Mouse (Mus musculus) gastrocnemius, adult 18-20 months (tissue): Measurements from ENCODE around the gene Xrn1. TPM values are rescaled to one million over a fixed set of nuclear protein-coding genes. Genes with fewer than 3 reads are reported as not detected.
"Not testable (repeated sequence)": the region's sequence is repeated elsewhere in the genome, so short reads cannot be mapped to it uniquely, and the experiment has no call there.

Source experiments
- DNase-seq: peaks from one replicate; pipeline ENCODE4 v3.0.0; 2021; ENCODE audit warnings: low spot score
- long read RNA-seq, 2 experiments: library from polyadenylated mRNA; stranded (forward); transcript quantifications; one replicate each; pipeline ENCODE4 v2.0.0; 2021
- total RNA-seq, 2 experiments: library from RNA; stranded (reverse); gene quantifications; 2 replicates each; pipeline ENCODE4 v1.2.3; 2021

Gene Xrn1
- 1 to 10 TPM; 8.8 to 9.6 TPM for total RNA-seq
- long read RNA-seq, experiment 1, partial matches to known transcripts: 1 of 2 reads
- long read RNA-seq, experiment 1, other reads (novel, unspliced or antisense): 1 of 2 reads
- long read RNA-seq, experiment 2, full-length matches to known transcripts: 1 of 4 reads
- long read RNA-seq, experiment 2, partial matches to known transcripts: 1 of 4 reads
- long read RNA-seq, experiment 2, other reads (novel, unspliced or antisense): 2 of 4 reads

- DNase-seq: peak; percentile 94
Measured at GRCm38 (mm10) chr9:95954585-95955461, at the start of gene Xrn1. TSS of gene Xrn1 (plus strand) at chr9:95954760.

GRCm38 (mm10) chr9:95932855-95933254 lies 21.7 kb upstream of the Xrn1 start:
- DNase-seq: no peak

GRCm38 (mm10) chr9:95953658-95954057 lies 902 bp upstream of the Xrn1 start:
- no peak for DNase-seq

- no peak for DNase-seq
Measured at GRCm38 (mm10) chr9:95954226-95954584, 355 bp upstream of the Xrn1 start.

DNA sequence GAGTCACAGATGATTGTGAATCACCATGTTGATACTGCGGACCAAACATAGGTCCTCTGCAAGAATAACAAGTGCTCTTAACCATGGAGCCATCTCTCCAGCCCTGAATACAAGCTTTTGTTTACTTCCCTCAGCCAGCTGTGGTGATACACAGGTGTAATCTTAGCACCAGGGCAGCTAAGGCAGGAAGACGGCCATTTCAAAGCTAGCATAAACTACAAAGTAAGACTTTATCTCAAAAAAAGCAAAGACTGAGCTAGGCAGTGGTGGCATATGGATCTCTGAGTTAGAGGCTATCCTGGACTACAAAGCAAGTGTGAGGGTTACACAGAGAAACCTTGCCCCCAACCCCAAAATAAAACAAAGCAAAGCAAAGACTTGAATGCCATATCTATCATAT lies 3.1 kb downstream of the Xrn1 start:
- DNase-seq: no peak

DNA sequence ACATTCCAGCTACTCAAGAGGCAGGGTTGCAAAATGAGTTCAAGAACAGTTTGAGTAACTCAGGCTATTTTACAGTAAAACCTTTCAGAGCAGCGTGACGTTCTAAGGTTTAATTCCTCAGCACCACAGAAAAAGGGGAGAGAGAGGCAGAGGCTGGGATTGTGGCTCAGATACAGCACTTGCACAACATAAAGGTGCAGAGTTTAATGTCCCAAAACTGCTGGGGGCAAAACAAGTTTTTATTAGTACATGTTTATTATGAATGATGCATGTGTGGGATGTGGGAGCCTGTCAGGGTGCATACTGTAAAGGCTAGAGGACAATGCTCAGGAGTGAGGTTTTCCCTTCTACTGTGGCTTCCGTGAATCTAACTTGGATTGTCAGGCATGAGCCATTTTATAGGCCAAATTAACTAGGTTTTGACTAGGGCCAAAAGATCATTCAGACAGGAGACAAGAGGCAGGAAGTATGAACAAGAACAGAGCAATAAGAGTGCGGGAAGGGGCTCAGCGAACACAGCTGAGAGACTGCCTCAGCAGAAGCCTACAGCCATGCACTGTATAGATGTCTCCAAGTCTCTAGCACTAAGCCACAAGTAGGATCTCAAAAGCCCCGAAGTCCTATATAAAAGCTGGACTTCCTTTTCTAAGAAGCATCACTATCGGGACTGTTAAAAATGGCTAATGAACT lies 3.6 kb downstream of the Xrn1 start:
- DNase-seq: no peak

DNA sequence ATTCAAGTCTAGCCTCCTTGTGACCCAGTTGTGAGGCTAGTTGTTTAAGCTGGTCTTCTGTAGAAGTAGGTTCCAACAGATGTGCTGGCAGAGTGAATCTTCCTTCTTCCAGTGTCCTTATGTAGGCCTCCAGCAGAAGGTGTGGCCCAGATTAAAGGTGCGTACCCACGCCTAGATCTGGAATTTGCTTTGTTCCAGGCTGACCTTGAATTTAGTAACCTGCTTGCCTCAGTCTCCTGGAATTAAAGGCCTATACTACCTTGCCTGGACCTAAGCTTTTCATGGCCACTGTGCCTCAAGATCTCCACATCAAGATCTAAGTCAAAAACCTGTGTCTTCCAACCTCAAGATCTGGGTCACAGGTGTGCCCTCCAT lies 4.2 kb downstream of the Xrn1 start:
- DNase-seq: not testable (repeated sequence)

- no peak for DNase-seq
Measured at GRCm38 (mm10) chr9:95959246-95959645, 4.7 kb downstream of the Xrn1 start.

DNA sequence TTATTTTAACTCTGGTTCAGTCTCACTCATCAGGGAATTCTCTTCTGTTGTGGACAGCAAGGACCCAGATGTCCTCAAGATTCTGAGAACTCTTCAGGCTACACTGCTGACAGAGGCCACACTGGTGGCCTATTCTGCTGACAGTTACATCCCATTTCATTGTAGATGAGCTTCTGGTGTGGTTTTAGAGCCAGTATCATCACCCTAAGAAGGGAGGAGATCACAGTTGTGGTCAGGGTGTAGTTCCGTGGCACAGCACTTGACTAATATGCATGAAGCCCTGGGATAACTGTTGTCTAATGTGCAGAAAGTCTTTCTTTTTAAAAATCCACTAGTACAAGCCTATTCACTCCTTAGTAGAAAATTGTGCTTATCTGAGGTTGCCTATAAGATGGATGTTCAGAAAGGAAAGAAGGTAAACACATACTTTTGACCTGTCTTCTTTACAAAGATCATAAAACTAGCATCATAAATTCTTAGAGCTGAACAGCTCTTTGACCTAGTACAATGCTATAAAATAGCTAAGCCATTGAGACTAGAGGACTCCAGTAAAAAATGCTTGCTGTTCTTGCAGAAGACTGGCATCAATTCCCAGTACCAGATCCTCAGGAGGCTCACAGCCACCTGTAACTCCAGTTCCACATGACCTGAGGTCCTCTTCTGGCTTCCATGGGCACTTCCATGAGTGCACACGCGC lies 5.3 kb downstream of the Xrn1 start:
- DNase-seq: no peak

DNA sequence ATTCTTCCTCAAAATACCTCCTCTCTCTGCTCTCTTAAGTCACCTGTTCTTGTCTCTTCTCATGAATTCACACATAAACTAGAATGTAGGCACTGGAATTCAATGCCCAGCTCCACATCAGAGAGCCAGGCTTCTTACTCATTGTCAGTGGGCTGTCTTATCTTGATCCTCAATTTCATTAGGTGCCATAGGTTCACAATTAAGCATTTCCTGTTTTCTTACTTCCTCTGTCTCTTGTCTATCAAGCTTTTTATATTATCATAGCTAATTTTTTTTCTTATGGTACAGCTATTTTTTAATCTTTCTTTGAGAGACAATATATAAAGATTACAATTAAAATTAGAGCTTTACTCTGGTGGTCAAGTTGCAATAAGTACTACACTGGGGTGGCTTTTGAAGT lies 6.5 kb downstream of the Xrn1 start:
- no peak for DNase-seq

GRCm38 (mm10) chr9:95964037-95964436 lies 9.5 kb downstream of the Xrn1 start:
- DNase-seq: no peak

DNA sequence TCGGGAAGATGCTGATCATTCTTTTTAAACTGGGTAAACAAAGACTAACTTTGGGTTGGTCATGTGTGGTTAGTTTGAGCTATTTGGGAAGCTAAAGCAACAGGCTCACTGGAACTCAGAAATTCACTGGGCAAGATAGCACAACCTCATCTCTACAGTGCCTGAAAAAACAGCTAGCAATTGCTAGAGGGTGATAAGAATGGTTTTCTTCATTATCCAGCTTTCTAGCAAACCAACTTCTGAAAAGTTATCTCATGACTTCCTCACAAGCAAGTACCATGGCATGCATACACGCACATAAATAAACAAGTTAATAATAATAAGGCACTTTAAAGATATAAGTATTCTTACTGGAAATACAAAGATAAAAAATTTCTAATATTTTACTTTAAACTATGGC lies 23.7 kb downstream of the Xrn1 start:
- DNase-seq: no peak

DNA sequence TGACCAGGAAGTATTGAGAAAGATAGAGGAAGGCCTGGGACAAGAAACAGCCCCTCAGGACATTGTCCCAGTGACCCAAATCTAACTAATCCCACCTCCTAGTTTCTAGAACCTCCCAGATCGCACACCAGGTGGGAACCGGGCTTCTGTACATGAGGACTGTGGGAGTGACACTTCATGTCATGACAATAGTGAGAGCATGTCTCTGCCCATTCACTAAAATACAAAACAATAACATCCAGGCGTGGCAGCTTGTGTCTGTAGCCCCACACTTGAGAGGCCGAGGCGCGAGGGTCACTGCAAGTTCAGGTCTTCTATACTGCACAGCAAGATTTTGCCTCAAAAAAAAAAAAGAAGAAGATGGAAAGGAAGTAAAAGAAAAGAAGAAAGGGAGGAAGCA lies 25.3 kb downstream of the Xrn1 start:
- DNase-seq: no peak

GRCm38 (mm10) chr9:95992255-95992654 lies 37.7 kb downstream of the Xrn1 start:
- no peak for DNase-seq

- no peak for DNase-seq
Measured at GRCm38 (mm10) chr9:96004455-96004854, 49.9 kb downstream of the Xrn1 start.

DNA sequence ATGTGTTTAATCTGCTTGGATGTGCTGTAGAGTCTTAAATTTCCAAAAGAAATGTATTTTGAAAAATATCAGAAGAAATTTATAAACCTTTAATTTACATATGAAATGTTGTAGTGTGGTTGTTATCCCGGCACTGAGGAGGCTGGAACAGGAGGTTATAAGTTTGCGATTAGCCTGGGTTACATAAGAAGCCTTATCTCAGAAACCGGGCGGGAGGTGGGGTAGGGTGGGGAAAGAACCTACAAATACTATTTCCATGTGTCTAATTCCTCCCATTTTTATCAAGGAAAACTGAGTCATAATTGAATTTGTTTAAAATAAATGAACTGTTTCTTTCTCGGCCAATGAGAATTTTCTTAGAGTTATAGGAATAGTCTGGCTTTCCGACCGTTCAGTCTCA lies 56.1 kb downstream of the Xrn1 start:
- no peak for DNase-seq

GRCm38 (mm10) chr9:96023921-96024320 lies 69.4 kb downstream of the Xrn1 start:
- no peak for DNase-seq

GRCm38 (mm10) chr9:96027913-96028312 lies 73.4 kb downstream of the Xrn1 start:
- no peak for DNase-seq

- DNase-seq: peak; percentile 5
Measured at GRCm38 (mm10) chr9:96028818-96029217, 74.3 kb downstream of the Xrn1 start.

DNA sequence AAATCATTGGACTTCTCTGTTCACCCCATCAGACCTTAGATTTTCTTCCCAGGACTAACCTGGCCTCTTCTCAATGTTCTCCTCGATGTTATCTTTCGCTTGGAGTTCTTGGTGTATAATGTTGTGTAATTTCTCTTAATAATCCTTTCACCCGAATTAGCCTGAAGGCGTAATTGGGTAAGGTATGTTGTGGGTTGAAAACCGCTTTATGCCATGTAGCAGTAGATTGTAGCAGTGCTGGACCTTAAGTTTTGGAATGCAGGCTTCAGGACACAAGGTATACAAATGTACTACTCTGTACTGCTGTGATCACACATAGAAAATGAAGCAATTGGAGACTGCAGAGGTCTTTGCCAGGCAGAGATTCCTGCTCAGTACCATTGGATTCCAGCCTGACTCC lies 75.3 kb downstream of the Xrn1 start:
- no peak for DNase-seq

GRCm38 (mm10) chr9:96035371-96036086 lies 81.0 kb downstream of the Xrn1 start:
- no peak for DNase-seq
